Mouse (Mus musculus) lung, postnatal 0 days (tissue): Measurements from ENCODE around the gene Tm6sf1. TPM values are rescaled to one million over a fixed set of nuclear protein-coding genes. Genes with fewer than 3 reads are reported as not detected.

Experiments used
- ATAC-seq: fragments of 200-750 bp; cut with Nextera tagmentation; 2 replicates; pipeline ENCODE4 v1.8.0; 2017; ENCODE audit warnings: moderate library complexity
- DNase-seq: peaks from one replicate; pipeline ENCODE4 v3.0.0-alpha.2; 2016; ENCODE audit warnings: low spot score
- H3K27ac ChIP-seq: fragments of 300-500 bp; sonication (generic); 2 replicates; pipeline ENCODE4 v1.5.1; 2014; ENCODE audit warnings: antibody characterized with exemption, mild to moderate bottlenecking, low read length, mixed read lengths
- H3K27me3 ChIP-seq: fragments of 300-500 bp; sonication (generic); replicated peaks from 2 replicates; pipeline ENCODE4 v1.6.1; 2014; ENCODE audit warnings: low read length, mixed read lengths; ENCODE audit not compliant: insufficient read depth
- H3K36me3 ChIP-seq: fragments of 300-500 bp; sonication (generic); 2 replicates; pipeline ENCODE4 v1.6.1; 2014; ENCODE audit warnings: low read length, mixed read lengths; ENCODE audit not compliant: insufficient read depth
- H3K4me1 ChIP-seq: fragments of 300-500 bp; sonication (generic); 2 replicates; pipeline ENCODE4 v1.6.1; 2014; ENCODE audit warnings: antibody characterized with exemption, low read depth, low read length, mixed read lengths; ENCODE audit not compliant: insufficient read depth
- H3K4me2 ChIP-seq: fragments of 300-500 bp; sonication (generic); replicated peaks from 2 replicates; pipeline ENCODE4 v1.6.1; 2014; ENCODE audit warnings: low read depth, mild to moderate bottlenecking, low read length, moderate library complexity, mixed read lengths
- H3K4me3 ChIP-seq: fragments of 300-500 bp; sonication (generic); 2 replicates; pipeline ENCODE4 v1.5.1; 2014; ENCODE audit warnings: low read depth, low read length
- H3K9ac ChIP-seq: fragments of 300-500 bp; sonication (generic); replicated peaks from 2 replicates; pipeline ENCODE4 v1.6.1; 2014; ENCODE audit warnings: low read depth, mild to moderate bottlenecking
- H3K9me3 ChIP-seq: fragments of 300-500 bp; sonication (generic); 2 replicates; pipeline ENCODE4 v1.6.1; 2016; ENCODE audit warnings: low read length, mixed read lengths
- CTCF ChIP-seq: IDR thresholded peaks from 2 replicates; pipeline ENCODE4 v1.5.1; 2016; ENCODE audit warnings: antibody characterized with exemption, mild to moderate bottlenecking
- EP300 ChIP-seq: IDR thresholded peaks from 2 replicates; pipeline ENCODE4 v1.6.1; 2016; ENCODE audit warnings: antibody characterized with exemption, mild to moderate bottlenecking, control low read depth
- WGBS: fragments of 180-500 bp; shearing (Covaris S2); extraction: QIAGEN DNeasy Blood & Tissue Kit; methylation state at CpG from one replicate; pipeline ENCODE4 v1.1.7; 2014; 5-methylcytosine and 5-hydroxymethylcytosine counted together
- polyA plus RNA-seq: library from polyadenylated mRNA; unstranded; fragments of >200 nt; fragmentation: Nextera tagmentation; extraction: Ambion mirVana; gene quantifications from 2 replicates; pipeline ENCODE4 v1.2.1, GENCODE M21; 2015

The Tm6sf1 gene
- polyA plus RNA-seq, 1 experiment from 2014 or later: 12.8 TPM

- H3K9ac ChIP-seq: no peak within 1 kb of the TSS
- TF ChIP-seq CTCF (no peak), EP300 (no peak)
- H3K27ac ChIP-seq: no peak within 1 kb of the TSS; the same call in 1 of the 2 replicates
- DNase-seq: no peak
- no peaks in the 10 kb centered on the region for H3K9me3 ChIP-seq
- no peaks in the 10 kb centered on the region for H3K36me3 ChIP-seq
- 0 out of 2 replicates have a peak, but pooled peaks cover 6% of the 10 kb centered on the region for H3K27me3 ChIP-seq
- 96% methylated on average over 1 of the region's 1 CpGs for WGBS
- H3K4me1 ChIP-seq: no peaks in the 10 kb centered on the region
- no peak within 1 kb of the TSS for H3K4me3 ChIP-seq
- H3K4me2 ChIP-seq: peak within 1 kb of the TSS; percentile 30; the same call in 1 of the 2 replicates
- no peak for ATAC-seq
These were observed 3.1 kb upstream of the Tm6sf1 start, which contains the start of gene Gm10160 for GRCm38 (mm10) chr7:81855694-81856093. Gene Gm10160, minus strand, starts transcription at chr7:81855794.

- Histone ChIP-seq H3K27ac (no peak overlapping the region), H3K4me3 (no peak overlapping the region), H3K27me3 (0 out of 2 replicates have a peak, but pooled peaks cover 6% of the 10 kb centered on the region), H3K4me2 (no peak overlapping the region), H3K36me3 (no peaks in the 10 kb centered on the region), H3K9me3 (no peaks in the 10 kb centered on the region), H3K4me1 (no peaks in the 10 kb centered on the region), H3K9ac (no peak overlapping the region)
- 68% methylated on average over 4 of the region's 4 CpGs for WGBS
- ATAC-seq: no peak
- DNase-seq: no peak
- no peak for TF ChIP-seq CTCF
- TF ChIP-seq EP300: no peak
These were observed 2.6 kb upstream of the Tm6sf1 start for GRCm38 (mm10) chr7:81856221-81856620.

- no peaks in the 10 kb centered on the region for H3K36me3 ChIP-seq
- 0 out of 2 replicates have a peak, but pooled peaks cover 6% of the 10 kb centered on the region for H3K27me3 ChIP-seq
- WGBS: 14% methylated on average over 9 of the region's 9 CpGs
- no peak for DNase-seq
- no peaks in the 10 kb centered on the region for H3K9me3 ChIP-seq
- no peak overlapping the region for H3K27ac ChIP-seq
- H3K4me2 ChIP-seq: peak overlapping the region; percentile 89; the same call in 1 of the 2 replicates
- H3K4me3 ChIP-seq: no peak overlapping the region
- H3K4me1 ChIP-seq: no peaks in the 10 kb centered on the region
- H3K9ac ChIP-seq: no peak overlapping the region
- TF ChIP-seq CTCF (peak; percentile 14), EP300 (no peak)
- no peak for ATAC-seq
These were observed 565 bp upstream of the Tm6sf1 start for GRCm38 (mm10) chr7:81858236-81858635.

GRCm38 (mm10) chr7:81860071-81860470, 1.3 kb downstream of the Tm6sf1 start:
- Histone ChIP-seq H3K27ac (0 out of 2 replicates have a peak overlapping the region, but pooled peaks have one; percentile 27), H3K4me2 (peak overlapping the region; percentile 89), H3K36me3 (no peaks in the 10 kb centered on the region), H3K9ac (no peak overlapping the region), H3K27me3 (0 out of 2 replicates have a peak, but pooled peaks cover 6% of the 10 kb centered on the region), H3K4me3 (peak overlapping the region; percentile 56; the same call in 1 of the 2 replicates), H3K4me1 (no peaks in the 10 kb centered on the region), H3K9me3 (no peaks in the 10 kb centered on the region)
- WGBS: 30% methylated on average over 11 of the region's 11 CpGs
- TF ChIP-seq EP300: no peak
- TF ChIP-seq CTCF: no peak
- ATAC-seq: peak; percentile 55
- peak; percentile 55 for DNase-seq

DNA sequence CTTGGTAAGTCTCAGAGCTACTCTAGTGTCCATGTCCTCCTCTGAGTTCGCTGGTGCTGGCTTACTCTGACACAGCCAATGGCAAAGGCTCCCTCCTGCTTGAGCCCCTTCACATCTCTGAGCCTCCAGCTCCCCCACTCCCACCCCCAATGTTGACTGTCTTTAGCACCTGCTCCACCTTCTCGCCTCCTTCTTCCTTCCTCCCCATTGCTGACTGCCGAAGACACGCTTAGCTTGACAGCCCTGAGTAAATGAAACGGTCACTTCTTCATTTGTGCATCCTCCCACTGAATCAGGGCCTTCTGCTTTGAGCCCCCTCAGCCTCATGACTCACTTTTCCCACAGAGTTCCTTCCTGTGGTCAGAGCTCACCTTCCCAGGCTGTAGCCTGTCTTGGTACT, 2.2 kb downstream of the Tm6sf1 start:
- Histone ChIP-seq H3K4me3 (no peak overlapping the region), H3K27me3 (0 out of 2 replicates have a peak, but pooled peaks cover 6% of the 10 kb centered on the region), H3K4me1 (no peaks in the 10 kb centered on the region), H3K36me3 (no peaks in the 10 kb centered on the region), H3K4me2 (peak overlapping the region; percentile 34; the same call in 1 of the 2 replicates), H3K9me3 (no peaks in the 10 kb centered on the region), H3K9ac (no peak overlapping the region), H3K27ac (0 out of 2 replicates have a peak overlapping the region, but pooled peaks have one; percentile 7)
- WGBS: 44% methylated on average over 5 of the region's 5 CpGs
- no peak for TF ChIP-seq EP300
- no peak for TF ChIP-seq CTCF
- DNase-seq: no peak
- ATAC-seq: no peak

DNA sequence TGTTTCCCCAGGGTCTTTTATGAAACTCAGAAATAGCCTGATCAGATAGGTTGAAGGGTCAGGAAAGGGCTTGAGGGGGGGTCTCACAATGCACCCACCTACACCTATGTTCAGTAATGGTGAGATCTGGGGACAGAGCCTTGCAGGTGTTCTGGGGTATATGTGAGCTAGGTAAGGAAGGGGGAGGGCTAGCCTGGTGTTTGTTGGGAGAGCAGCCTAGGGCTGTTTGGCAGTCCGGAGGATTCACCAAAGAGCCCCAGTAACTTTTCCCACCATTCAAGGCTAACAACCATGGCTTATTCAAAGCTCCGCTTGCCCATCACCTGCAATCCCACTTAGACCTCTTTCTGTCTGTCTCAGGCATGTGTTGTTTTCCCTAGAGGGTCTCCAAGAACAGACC, 2.7 kb downstream of the Tm6sf1 start:
- ATAC-seq (no peak), DNase-seq (no peak)
- H3K9ac ChIP-seq: no peak overlapping the region
- TF ChIP-seq EP300 (no peak), CTCF (no peak)
- no peaks in the 10 kb centered on the region for H3K4me1 ChIP-seq
- no peak overlapping the region for H3K4me2 ChIP-seq
- H3K36me3 ChIP-seq: no peaks in the 10 kb centered on the region
- H3K27me3 ChIP-seq: 0 out of 2 replicates have a peak, but pooled peaks cover 6% of the 10 kb centered on the region
- 74% methylated on average over 2 of the region's 2 CpGs for WGBS
- no peak overlapping the region; the same call in 1 of the 2 replicates for H3K27ac ChIP-seq
- H3K4me3 ChIP-seq: no peak overlapping the region
- no peaks in the 10 kb centered on the region for H3K9me3 ChIP-seq
